Mouse (Mus musculus) left cerebral cortex, postnatal 4 days (tissue): ENCODE results near the gene Tmem132d. TPM values are rescaled to one million over a fixed set of nuclear protein-coding genes. Genes with fewer than 3 reads are reported as not detected.
"Not testable (repeated sequence)": the region's sequence is repeated elsewhere in the genome, so short reads cannot be mapped to it uniquely, and the experiment has no call there.

Source experiments
- DNase-seq: peaks from one replicate; pipeline ENCODE4 v3.0.0-alpha.2; 2022
- intact Hi-C: fragments of 180-260 bp; cut with DNase I; formaldehyde crosslinking; loops from one replicate; pipeline ENCODE4 v1.15.1; 2025
- total RNA-seq, 2 experiments: library from RNA; stranded (reverse); gene quantifications; 2 replicates each; pipeline ENCODE4 v1.2.3; 2021

The Tmem132d gene
- total RNA-seq, 2 experiments from 2014 or later: 6.3 to 10.0 TPM

DNA sequence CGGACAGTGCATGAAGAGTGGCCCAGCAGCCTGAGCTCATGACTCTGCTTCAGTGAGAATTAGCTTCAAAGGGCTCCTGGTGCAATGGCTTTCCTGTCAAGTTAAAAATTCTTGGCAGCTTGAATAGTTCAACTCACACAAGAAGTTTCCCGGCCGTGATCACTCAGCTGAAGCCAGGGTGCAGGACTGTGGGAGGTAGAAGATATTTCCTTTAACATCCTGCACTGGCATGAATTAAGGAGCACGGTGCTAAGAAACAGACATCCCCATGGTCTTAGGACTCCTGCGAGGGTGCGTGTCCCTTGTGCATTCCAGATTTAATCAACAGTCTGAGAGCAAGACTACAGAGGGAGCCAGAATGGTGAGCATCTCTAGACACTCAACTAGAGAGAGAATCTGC lies 480.1 kb downstream of the Tmem132d start:
- intact Hi-C loops: no loop called here
- DNase-seq: no peak

DNA sequence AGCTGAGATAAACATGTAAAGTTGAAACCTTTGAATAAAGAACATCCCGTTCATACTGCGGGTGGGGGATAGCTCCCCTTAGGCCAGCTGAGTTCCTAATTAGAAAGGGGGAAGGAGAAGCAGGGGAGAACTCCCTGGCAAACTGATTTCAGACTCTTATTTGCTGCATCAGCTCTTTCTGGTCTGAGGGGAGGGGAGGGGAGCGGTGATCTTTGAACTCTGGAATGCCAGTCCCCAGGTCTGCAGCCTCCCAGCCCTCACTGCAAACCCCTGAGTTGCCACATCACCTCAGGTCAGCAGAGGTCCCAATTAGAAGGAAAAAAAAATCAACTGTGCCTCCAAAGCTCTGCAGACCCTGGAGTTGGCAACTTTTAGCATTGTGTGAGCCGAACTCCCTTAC lies 482.3 kb downstream of the Tmem132d start:
- DNase-seq: no peak
- intact Hi-C loops: no loop called here

- intact Hi-C loops: no loop called here
- peak; percentile 32 for DNase-seq
Measured at GRCm38 (mm10) chr5:127947275-127947674, 485.6 kb downstream of the Tmem132d start.

GRCm38 (mm10) chr5:127942171-127942570 lies 490.7 kb downstream of the Tmem132d start:
- intact Hi-C loops, DNase-seq: not testable (repeated sequence)

DNA sequence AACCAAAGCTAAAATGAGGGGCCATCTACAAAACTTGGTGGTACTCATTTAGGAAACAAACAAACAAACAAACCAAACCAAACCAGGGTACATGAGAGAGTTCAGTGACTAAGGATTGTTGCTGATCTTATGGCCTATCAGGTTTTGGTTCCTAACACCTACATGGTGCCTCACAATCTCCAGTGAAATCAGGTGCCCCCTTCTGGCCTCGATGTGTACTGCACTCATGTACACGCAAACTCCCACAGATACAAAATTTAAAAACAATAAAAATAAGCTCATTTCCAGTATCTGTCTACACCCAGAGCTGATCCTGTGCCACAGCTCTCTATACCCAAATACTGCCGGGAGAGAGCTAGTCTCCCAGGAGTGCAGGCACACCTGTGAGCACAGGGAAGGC lies 495.0 kb downstream of the Tmem132d start:
- intact Hi-C loops: no loop called here
- DNase-seq: peak; percentile 10

DNA sequence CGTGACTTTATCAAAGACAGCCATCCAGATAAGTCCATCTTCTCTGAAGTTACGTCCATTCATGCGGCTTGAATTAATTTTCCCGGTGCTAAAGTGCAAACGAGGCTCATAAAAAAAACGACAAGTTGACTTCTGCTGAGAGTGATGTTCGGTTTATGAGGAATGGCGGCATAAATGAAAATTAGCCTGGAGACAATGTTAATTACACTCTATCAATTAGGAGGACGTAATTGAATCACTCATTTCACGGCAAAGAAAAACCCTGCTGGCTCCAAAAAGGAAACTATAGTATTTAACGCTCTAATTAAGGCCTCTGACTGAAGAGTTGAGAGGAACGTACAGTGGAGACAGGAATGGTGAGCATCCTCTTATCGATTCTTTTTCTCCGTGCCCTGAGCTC lies 503.2 kb downstream of the Tmem132d start:
- intact Hi-C loops: no loop called here
- no peak for DNase-seq

- DNase-seq: no peak
- intact Hi-C loops: no loop called here
Measured at GRCm38 (mm10) chr5:127926686-127927085, 506.2 kb downstream of the Tmem132d start.

- peak; percentile 13 for DNase-seq
- intact Hi-C loops: no loop called here
Measured at GRCm38 (mm10) chr5:127924106-127924505, 508.8 kb downstream of the Tmem132d start.

GRCm38 (mm10) chr5:127919171-127919570 lies 513.7 kb downstream of the Tmem132d start:
- DNase-seq: no peak
- intact Hi-C loops: no loop called here

- intact Hi-C loops: no loop called here
- DNase-seq: no peak
Measured at GRCm38 (mm10) chr5:127918376-127918775, 514.5 kb downstream of the Tmem132d start.

- intact Hi-C loops: no loop called here
- no peak for DNase-seq
Measured at GRCm38 (mm10) chr5:127914157-127914556, 518.7 kb downstream of the Tmem132d start.

DNA sequence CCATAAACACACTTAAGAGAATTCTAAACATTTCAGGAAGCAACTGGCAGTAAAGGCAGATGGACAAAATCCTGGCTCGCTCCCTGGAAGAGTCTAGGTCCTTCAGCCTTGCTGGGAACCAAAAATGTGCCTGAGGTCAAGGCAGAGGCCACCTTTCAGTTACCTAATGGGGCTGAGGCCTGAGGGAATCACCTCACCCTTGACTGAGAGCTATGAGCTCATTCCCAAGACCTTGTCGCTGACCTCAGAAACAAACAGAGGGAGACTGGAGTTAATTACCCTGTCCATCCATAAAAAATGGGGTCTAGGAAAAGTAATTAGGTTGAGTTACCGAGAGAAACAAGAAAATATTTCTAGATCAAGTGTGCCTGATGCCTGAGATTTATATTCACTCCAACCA lies 521.3 kb downstream of the Tmem132d start:
- DNase-seq: no peak
- intact Hi-C loops: no loop called here

GRCm38 (mm10) chr5:127910356-127910755 lies 522.5 kb downstream of the Tmem132d start:
- DNase-seq: no peak
- intact Hi-C loops: no loop called here

DNA sequence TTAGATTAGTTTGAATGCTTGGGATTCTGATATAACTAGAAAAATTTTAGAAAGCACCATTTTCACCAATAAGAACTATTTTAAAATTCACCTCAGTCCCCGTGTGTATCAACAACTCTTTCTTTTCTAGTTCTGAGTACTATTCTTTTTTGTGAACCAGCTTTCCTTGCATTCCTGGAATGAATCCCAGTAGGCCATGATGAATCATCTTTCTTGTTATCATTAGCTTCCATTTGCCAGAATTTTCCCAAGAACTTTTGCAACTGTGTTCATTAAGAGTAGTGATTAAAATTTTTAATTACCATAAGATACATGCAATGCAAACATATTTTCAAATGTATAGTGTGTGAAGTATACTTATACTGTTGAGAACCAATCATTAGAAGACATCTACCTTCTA lies 537.7 kb downstream of the Tmem132d start:
- intact Hi-C loops: no loop called here
- DNase-seq: no peak

- DNase-seq: peak; percentile 67
Measured at GRCm38 (mm10) chr5:127885566-127886505, 547.0 kb downstream of the Tmem132d start.

GRCm38 (mm10) chr5:127883021-127883420 lies 549.9 kb downstream of the Tmem132d start:
- intact Hi-C loops: no loop called here
- no peak for DNase-seq

More at GRCm38 (mm10) chr5:127885566-127886505, 547.0 kb downstream of the Tmem132d start:
- intact Hi-C loops: no loop called here

DNA sequence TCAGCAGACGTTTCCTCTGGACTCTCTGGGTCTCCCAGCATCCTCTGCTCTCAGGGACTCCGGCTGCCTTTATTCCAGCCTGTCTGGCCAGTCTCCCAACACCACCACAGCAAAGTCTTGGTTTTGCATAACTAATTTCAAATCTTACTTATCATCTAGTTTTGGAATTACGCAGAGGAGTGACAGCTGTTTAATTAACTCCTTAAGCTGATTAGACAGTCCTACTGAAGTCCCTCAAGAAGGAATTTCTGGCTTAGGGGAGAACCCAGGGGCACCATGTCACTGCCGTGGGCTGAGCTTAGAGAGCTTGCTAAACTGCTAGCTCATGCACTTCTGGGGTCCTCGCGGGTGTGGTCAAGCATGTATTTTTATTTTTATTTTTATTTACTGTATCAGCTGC lies 558.4 kb downstream of the Tmem132d start:
- DNase-seq: no peak
- intact Hi-C loops: no loop called here

DNA sequence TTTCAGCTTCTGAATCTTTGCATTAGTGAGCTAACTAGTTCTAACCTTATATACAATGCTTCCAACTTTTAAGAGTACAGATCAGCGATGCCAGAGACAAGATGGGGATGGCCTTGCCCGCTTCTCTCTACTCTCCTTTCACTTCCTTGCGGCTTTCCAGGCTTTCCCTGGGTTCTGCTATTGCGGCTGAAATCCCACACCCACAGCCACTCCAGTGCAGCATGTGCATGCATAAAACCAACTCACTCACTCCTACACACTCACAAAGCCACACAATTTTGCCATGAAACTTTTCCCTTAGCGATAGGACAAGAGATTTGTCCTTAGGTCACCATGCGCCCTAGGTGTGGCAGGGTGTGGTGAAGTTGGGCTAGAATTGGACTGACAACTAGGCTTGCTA lies 567.7 kb downstream of the Tmem132d start:
- intact Hi-C loops: no loop called here
- no peak for DNase-seq

DNA sequence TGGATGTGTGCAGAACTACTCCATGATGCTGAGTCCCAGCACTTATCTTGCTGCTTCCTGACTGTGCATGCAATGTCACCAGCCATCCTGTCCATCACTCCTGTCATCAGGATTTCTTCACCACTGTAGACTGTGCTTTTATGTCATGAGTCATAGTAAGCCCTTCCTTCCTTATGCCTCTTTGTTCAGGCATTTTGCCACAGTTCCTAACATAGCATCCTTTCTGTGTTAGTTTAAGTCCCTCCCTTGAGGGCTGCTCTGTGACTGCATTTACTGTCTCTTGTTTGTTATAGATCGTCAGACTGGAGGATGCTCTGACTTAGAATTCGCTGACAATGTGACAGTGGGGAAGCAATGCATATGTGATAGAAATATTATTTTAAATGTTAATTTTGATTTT lies 573.2 kb downstream of the Tmem132d start:
- no peak for DNase-seq
- intact Hi-C loops: no loop called here

DNA sequence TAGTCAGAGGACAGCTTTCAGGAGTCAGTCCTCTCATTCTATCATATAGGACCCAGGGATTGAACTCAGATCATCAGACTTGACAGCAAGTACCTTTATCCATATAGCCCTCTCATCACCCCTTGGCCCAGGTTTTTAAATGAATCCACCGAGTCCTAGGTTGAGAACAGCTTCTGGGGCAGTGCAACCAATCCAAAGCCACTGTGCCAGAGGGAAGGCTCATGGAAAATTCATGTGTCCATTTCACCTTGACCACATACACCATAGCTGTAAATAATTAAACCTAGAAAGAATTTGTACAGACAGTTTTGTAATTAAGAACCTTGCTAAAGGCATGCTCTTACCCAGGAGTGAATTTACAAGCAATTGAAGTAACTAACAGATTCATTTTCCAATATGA lies 580.6 kb downstream of the Tmem132d start:
- intact Hi-C loops: no loop called here
- no peak for DNase-seq

GRCm38 (mm10) chr5:127831791-127832190 lies 601.1 kb downstream of the Tmem132d start:
- DNase-seq: no peak
- intact Hi-C loops: no loop called here

DNA sequence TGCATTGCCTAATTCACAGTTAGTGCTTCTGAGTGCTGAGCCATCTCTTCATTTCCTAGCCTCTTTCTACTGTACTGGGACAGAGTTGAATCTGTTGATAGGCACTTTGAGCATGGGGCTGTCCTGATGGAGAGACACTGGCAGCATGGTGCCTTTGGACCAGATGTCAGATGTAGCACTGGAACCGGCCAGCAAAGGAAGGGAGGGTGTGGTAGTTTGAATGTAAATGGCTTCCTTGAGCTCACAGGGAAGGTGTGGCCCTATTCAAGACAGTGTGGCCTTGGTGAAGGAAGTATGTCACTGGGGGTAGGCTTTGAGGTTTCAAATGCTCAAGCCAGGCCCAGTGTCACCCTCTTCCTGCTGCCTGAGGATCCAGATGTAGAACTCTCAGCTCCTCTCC lies 602.0 kb downstream of the Tmem132d start:
- intact Hi-C loops: no loop called here
- no peak for DNase-seq

- intact Hi-C loops: no loop called here
- DNase-seq: no peak
Measured at GRCm38 (mm10) chr5:127828756-127829155, 604.1 kb downstream of the Tmem132d start.
